Mouse (Mus musculus) small intestine, adult 2 months (tissue): ENCODE data around the gene Nkiras1. TPM values are rescaled to one million over a fixed set of nuclear protein-coding genes. Genes with fewer than 3 reads are reported as not detected.
"Not testable (repeated sequence)": the region's sequence is repeated elsewhere in the genome, so short reads cannot be mapped to it uniquely, and the experiment has no call there.

Experiments
- H3K27ac ChIP-seq: fragments of 200-500 bp; 2 replicates; pipeline ENCODE4 v1.5.1; 2012; ENCODE audit warnings: low read depth, low read length, control low read depth, inconsistent platforms; ENCODE audit not compliant: insufficient read depth
- H3K27me3 ChIP-seq: fragments of 200-500 bp; 2 replicates; pipeline ENCODE4 v1.6.1; 2012; ENCODE audit warnings: mild to moderate bottlenecking, moderate library complexity, low read length, inconsistent platforms; ENCODE audit not compliant: control insufficient read depth, insufficient read depth
- H3K36me3 ChIP-seq: fragments of 200-500 bp; 2 replicates; pipeline ENCODE4 v1.6.1; 2012; ENCODE audit warnings: mild to moderate bottlenecking, low read length, control low read depth, inconsistent platforms; ENCODE audit not compliant: control insufficient read depth, insufficient read depth
- H3K4me1 ChIP-seq: fragments of 200-500 bp; 2 replicates; pipeline ENCODE4 v1.6.1; 2012; ENCODE audit warnings: low read length, inconsistent platforms, mixed read lengths; ENCODE audit not compliant: control insufficient read depth, insufficient read depth, insufficient read length
- H3K4me3 ChIP-seq: fragments of 200-500 bp; 2 replicates; pipeline ENCODE4 v1.5.1; 2012; ENCODE audit warnings: low read depth, mild to moderate bottlenecking, control low read depth, inconsistent platforms, low read length, moderate library complexity
- CTCF ChIP-seq: fragments of 200-500 bp; IDR thresholded peaks from 2 replicates; pipeline ENCODE4 v1.5.1; 2012; ENCODE audit warnings: low read depth, mild to moderate bottlenecking, control low read depth, inconsistent platforms, low read length, moderate library complexity, mixed read lengths; ENCODE audit not compliant: insufficient replicate concordance, insufficient read length; ENCODE audit errors: extremely low read depth
- POLR2A ChIP-seq: fragments of 200-500 bp; IDR thresholded peaks from 2 replicates; pipeline ENCODE4 v1.6.1; 2012; ENCODE audit warnings: low read depth, mild to moderate bottlenecking, control low read depth, inconsistent platforms, low read length, moderate library complexity
- WGBS: fragments of 180-500 bp; shearing (Covaris S2); methylation state at CpG from one replicate; pipeline ENCODE4 v1.1.7; 2018; 5-methylcytosine and 5-hydroxymethylcytosine counted together
- polyA plus RNA-seq: library from polyadenylated mRNA; depleted of rRNA; stranded (reverse); fragments of >200 nt; gene quantifications from 2 replicates; pipeline ENCODE4 v1.2.3, GENCODE M21; 2012; rRNA removed

The Nkiras1 gene
- 0.89 and 2.1 TPM in 2 replicates for polyA plus RNA-seq

- under 1% methylated on average over 78 of the region's 78 CpGs for WGBS
- TF ChIP-seq CTCF (no peak), POLR2A (peak; percentile 21; the same call in 1 of the 2 replicates)
Observed at GRCm38 (mm10) chr14:18270529-18271441, at the start of gene Nkiras1, which contains the start of gene Rpl15. TSS of gene Nkiras1 (plus strand) at chr14:18271136. TSS of gene Rpl15 (minus strand) at chr14:18271391.

GRCm38 (mm10) chr14:18221977-18222376, 49.0 kb upstream of the Nkiras1 start:
- Histone ChIP-seq H3K4me3 (no peak overlapping the region), H3K27ac (no peak overlapping the region), H3K27me3 (no peaks in the 10 kb centered on the region), H3K4me1 (peaks cover 3% of the 10 kb centered on the region; the same call in 1 of the 2 replicates), H3K36me3 (peaks cover 7% of the 10 kb centered on the region; the same call in 1 of the 2 replicates)
- 94% methylated on average over 6 of the region's 6 CpGs for WGBS
- TF ChIP-seq CTCF (no peak), POLR2A (no peak)

More at GRCm38 (mm10) chr14:18270529-18271441, at the start of gene Nkiras1, which contains the start of gene Rpl15:
- H3K27ac ChIP-seq, result peak within 1 kb of the TSS; percentile 79
- no peaks in the 10 kb centered on the region for H3K27me3 ChIP-seq
- H3K4me3 ChIP-seq, result peak within 1 kb of the TSS; percentile 74
- peaks cover 16% of the 10 kb centered on the region for H3K36me3 ChIP-seq
- peaks cover 2% of the 10 kb centered on the region; the same call in 1 of the 2 replicates for H3K4me1 ChIP-seq

- not testable (repeated sequence) for H3K27ac ChIP-seq, H3K27me3 ChIP-seq, H3K4me1 ChIP-seq, H3K36me3 ChIP-seq, H3K4me3 ChIP-seq
- WGBS, result 97% methylated on average over 11 of the region's 11 CpGs
Observed at GRCm38 (mm10) chr14:18225431-18225830, 45.5 kb upstream of the Nkiras1 start.

- not testable (repeated sequence) for H3K27ac ChIP-seq, H3K4me3 ChIP-seq, H3K27me3 ChIP-seq, H3K36me3 ChIP-seq, H3K4me1 ChIP-seq
- 83% methylated on average over 11 of the region's 11 CpGs for WGBS
Observed at GRCm38 (mm10) chr14:18226181-18226580, 44.8 kb upstream of the Nkiras1 start.

GRCm38 (mm10) chr14:18229751-18230150, 41.2 kb upstream of the Nkiras1 start:
- 89% methylated on average over 10 of the region's 10 CpGs for WGBS
- H3K27ac ChIP-seq, H3K27me3 ChIP-seq, H3K36me3 ChIP-seq, H3K4me3 ChIP-seq, H3K4me1 ChIP-seq: not testable (repeated sequence)

GRCm38 (mm10) chr14:18231866-18232265, 39.1 kb upstream of the Nkiras1 start:
- H3K4me1 ChIP-seq, H3K27me3 ChIP-seq, H3K27ac ChIP-seq, H3K36me3 ChIP-seq, H3K4me3 ChIP-seq: not testable (repeated sequence)
- WGBS, result 96% methylated on average over 8 of the region's 8 CpGs

GRCm38 (mm10) chr14:18233076-18233475, 37.9 kb upstream of the Nkiras1 start:
- peaks cover 4% of the 10 kb centered on the region; the same call in 1 of the 2 replicates for H3K36me3 ChIP-seq
- no peak for TF ChIP-seq CTCF
- no peak for TF ChIP-seq POLR2A
- peaks cover 9% of the 10 kb centered on the region; the same call in 1 of the 2 replicates for H3K4me1 ChIP-seq
- 83% methylated on average over 2 of the region's 2 CpGs for WGBS
- H3K27ac ChIP-seq, result 0 out of 2 replicates have a peak overlapping the region, but pooled peaks have one; percentile 16
- no peaks in the 10 kb centered on the region for H3K27me3 ChIP-seq
- H3K4me3 ChIP-seq, result no peak overlapping the region
